Mouse (Mus musculus): ENCODE measurements around the gene Zxdc. TPM values are rescaled to one million over a fixed set of nuclear protein-coding genes. Genes with fewer than 3 reads are reported as not detected.
A peak's percentile ranks its signal among the peaks of the same experiment; 100 is the strongest.

The Zxdc gene
- total and polyA plus RNA-seq, 2 experiments: 9.1 to 9.8 TPM

GRCm38 (mm10) chr6:90327670-90328069 is 41.6 kb upstream of the Zxdc start:
- Histone ChIP-seq H3K4me1 (ENCODE audit: control insufficient read depth, insufficient read depth, low read length) (peaks cover 19% of the 10 kb centered on the region), H3K27me3 (ENCODE audit: control insufficient read depth, insufficient read depth, low read length) (no peaks in the 10 kb centered on the region), H3K9ac (ENCODE audit: low read depth, low read length) (no peak overlapping the region), H3K36me3 (ENCODE audit: control insufficient read depth, insufficient read depth, low read length) (no peaks in the 10 kb centered on the region), H3K4me3 (ENCODE audit: insufficient read depth, low read depth, low read length) (no peak overlapping the region), H3K27ac (replicated peaks; ENCODE audit: insufficient read depth, low read depth, low read length) (no peak overlapping the region), H3K79me2 (ENCODE audit: control insufficient read depth, insufficient read depth, low read length) (peaks cover 12% of the 10 kb centered on the region)
- DNase-seq (ENCODE audit: extremely low read depth, low read depth, low spot score): no peak
- TF ChIP-seq CTCF (IDR thresholded peaks at IDR 0.05; ENCODE audit: low read depth, low read length) (peak; percentile 30; the same call in 1 of the 2 replicates), POLR2A (IDR thresholded peaks at IDR 0.05; ENCODE audit: extremely low read depth, insufficient read depth, low read length) (no peak)
- 12% methylated on average over 6 of the region's 6 CpGs for WGBS

DNA sequence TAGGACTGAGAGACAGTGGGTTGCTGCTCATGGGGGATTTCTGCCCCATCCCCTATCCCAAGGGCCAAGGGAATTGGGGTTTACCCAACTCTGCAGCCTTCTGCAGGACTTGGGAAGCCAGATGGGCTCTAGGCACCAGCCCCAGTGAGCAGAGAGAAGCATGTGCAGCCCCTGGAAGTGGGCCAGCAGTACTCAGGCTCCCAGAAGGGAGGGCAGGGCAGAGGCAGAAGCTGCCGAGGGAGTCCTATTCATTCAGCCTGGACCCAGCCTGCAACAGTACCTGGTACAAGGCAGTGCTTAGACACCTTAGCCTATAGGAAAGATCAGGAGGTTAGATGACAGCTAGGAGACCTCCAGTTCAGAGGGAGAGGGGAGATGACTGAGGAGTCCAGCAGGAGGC is 39.3 kb upstream of the Zxdc start:
- TF ChIP-seq CTCF (IDR thresholded peaks at IDR 0.05; ENCODE audit: low read depth, low read length) (no peak), POLR2A (IDR thresholded peaks at IDR 0.05; ENCODE audit: extremely low read depth, insufficient read depth, low read length) (no peak)
- H3K79me2 ChIP-seq (ENCODE audit: control insufficient read depth, insufficient read depth, low read length): peaks cover 11% of the 10 kb centered on the region; the same call in 1 of the 2 replicates
- no peak overlapping the region for H3K27ac ChIP-seq (replicated peaks; ENCODE audit: insufficient read depth, low read depth, low read length)
- no peaks in the 10 kb centered on the region for H3K36me3 ChIP-seq (ENCODE audit: control insufficient read depth, insufficient read depth, low read length)
- H3K27me3 ChIP-seq (ENCODE audit: control insufficient read depth, insufficient read depth, low read length): no peaks in the 10 kb centered on the region
- 7% methylated on average over 1 of the region's 1 CpGs for WGBS
- peaks cover 15% of the 10 kb centered on the region for H3K4me1 ChIP-seq (ENCODE audit: control insufficient read depth, insufficient read depth, low read length)
- H3K9ac ChIP-seq (ENCODE audit: low read depth, low read length): no peak overlapping the region
- no peak for DNase-seq (ENCODE audit: extremely low read depth, low read depth, low spot score)
- no peak overlapping the region for H3K4me3 ChIP-seq (ENCODE audit: insufficient read depth, low read depth, low read length)

- Histone ChIP-seq H3K27me3 (ENCODE audit: control insufficient read depth, insufficient read depth, low read length) (no peaks in the 10 kb centered on the region), H3K36me3 (ENCODE audit: control insufficient read depth, insufficient read depth, low read length) (no peaks in the 10 kb centered on the region), H3K79me2 (ENCODE audit: control insufficient read depth, insufficient read depth, low read length) (peaks cover 11% of the 10 kb centered on the region; the same call in 1 of the 2 replicates), H3K4me3 (ENCODE audit: insufficient read depth, low read depth, low read length) (peak within 1 kb of the TSS; percentile 75), H3K4me1 (ENCODE audit: control insufficient read depth, insufficient read depth, low read length) (peaks cover 18% of the 10 kb centered on the region), H3K27ac (replicated peaks; ENCODE audit: insufficient read depth, low read depth, low read length) (peak within 1 kb of the TSS; percentile 89), H3K9ac (ENCODE audit: low read depth, low read length) (peak within 1 kb of the TSS; percentile 76)
- 25% methylated on average over 7 of the region's 7 CpGs for WGBS
- TF ChIP-seq POLR2A (IDR thresholded peaks at IDR 0.05; ENCODE audit: extremely low read depth, insufficient read depth, low read length): 0 out of 2 replicates have a peak, but pooled peaks have one; percentile 31
- TF ChIP-seq CTCF (IDR thresholded peaks at IDR 0.05; ENCODE audit: low read depth, low read length): no peak
- peak; percentile 100 for DNase-seq (ENCODE audit: extremely low read depth, low read depth, low spot score)
Measured at GRCm38 (mm10) chr6:90332561-90333425, 36.5 kb upstream of the Zxdc start, which contains the start of gene Uroc1. TSS of gene Uroc1 (plus strand) at chr6:90333284.

DNA sequence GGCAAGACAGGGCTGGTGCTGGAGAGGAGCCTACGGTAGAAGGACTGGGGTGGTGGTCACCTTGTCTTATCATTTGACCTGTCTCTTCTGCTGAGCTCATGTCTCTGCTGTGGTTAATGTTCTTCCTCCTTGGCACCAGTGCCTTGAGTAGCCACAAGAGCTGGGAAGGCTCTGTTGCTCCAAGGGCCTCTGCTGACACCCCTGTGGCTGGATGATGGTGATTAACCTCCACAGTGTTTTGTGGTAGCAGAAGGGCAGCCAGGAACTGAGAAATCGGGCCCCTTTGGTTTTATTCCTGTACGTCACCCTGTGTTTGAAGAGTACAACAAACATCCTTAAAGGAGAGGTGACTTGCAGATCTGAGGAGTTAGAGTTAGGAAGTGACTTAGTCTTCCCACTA is 35.0 kb upstream of the Zxdc start:
- WGBS: 30% methylated on average over 3 of the region's 3 CpGs
- peak overlapping the region; percentile 76 for H3K9ac ChIP-seq (ENCODE audit: low read depth, low read length)
- peak overlapping the region; percentile 89 for H3K27ac ChIP-seq (replicated peaks; ENCODE audit: insufficient read depth, low read depth, low read length)
- peaks cover 6% of the 10 kb centered on the region for H3K36me3 ChIP-seq (ENCODE audit: control insufficient read depth, insufficient read depth, low read length)
- no peaks in the 10 kb centered on the region for H3K27me3 ChIP-seq (ENCODE audit: control insufficient read depth, insufficient read depth, low read length)
- H3K79me2 ChIP-seq (ENCODE audit: control insufficient read depth, insufficient read depth, low read length): peaks cover 11% of the 10 kb centered on the region; the same call in 1 of the 2 replicates
- TF ChIP-seq POLR2A (IDR thresholded peaks at IDR 0.05; ENCODE audit: extremely low read depth, insufficient read depth, low read length): no peak
- TF ChIP-seq CTCF (IDR thresholded peaks at IDR 0.05; ENCODE audit: low read depth, low read length): no peak
- peak; percentile 33 for DNase-seq (ENCODE audit: extremely low read depth, low read depth, low spot score)
- peak overlapping the region; percentile 75 for H3K4me3 ChIP-seq (ENCODE audit: insufficient read depth, low read depth, low read length)
- peaks cover 18% of the 10 kb centered on the region for H3K4me1 ChIP-seq (ENCODE audit: control insufficient read depth, insufficient read depth, low read length)

- 38% methylated on average over 2 of the region's 2 CpGs for WGBS
- Histone ChIP-seq H3K4me3 (ENCODE audit: insufficient read depth, low read depth, low read length) (no peak overlapping the region), H3K9ac (ENCODE audit: low read depth, low read length) (no peak overlapping the region), H3K36me3 (ENCODE audit: control insufficient read depth, insufficient read depth, low read length) (peaks cover 28% of the 10 kb centered on the region), H3K79me2 (ENCODE audit: control insufficient read depth, insufficient read depth, low read length) (no peaks in the 10 kb centered on the region), H3K27ac (replicated peaks; ENCODE audit: insufficient read depth, low read depth, low read length) (no peak overlapping the region), H3K4me1 (ENCODE audit: control insufficient read depth, insufficient read depth, low read length) (no peaks in the 10 kb centered on the region), H3K27me3 (ENCODE audit: control insufficient read depth, insufficient read depth, low read length) (no peaks in the 10 kb centered on the region)
- DNase-seq (ENCODE audit: extremely low read depth, low read depth, low spot score): no peak
- TF ChIP-seq POLR2A (IDR thresholded peaks at IDR 0.05; ENCODE audit: extremely low read depth, insufficient read depth, low read length): no peak
Measured at GRCm38 (mm10) chr6:90342343-90342742, 26.9 kb upstream of the Zxdc start.

DNA sequence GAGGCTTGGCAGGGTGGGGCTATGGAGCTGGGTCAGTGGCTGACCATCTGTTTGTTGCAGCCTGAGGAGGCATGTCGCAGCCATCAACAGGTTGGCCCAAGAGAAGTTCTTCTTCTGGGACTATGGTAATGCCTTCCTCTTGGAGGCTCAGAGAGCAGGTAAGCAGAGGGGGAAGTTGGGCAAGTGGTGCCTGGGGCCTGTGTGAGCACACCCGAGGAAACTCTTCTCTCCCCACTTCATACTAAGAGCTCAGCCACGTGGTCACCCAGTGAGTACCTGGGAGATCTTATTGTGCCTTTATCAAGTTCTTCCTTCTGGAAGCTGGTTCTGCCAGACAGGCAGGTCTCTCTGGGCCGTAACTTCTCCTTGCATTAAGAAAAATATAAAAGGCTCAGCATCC is 22.1 kb upstream of the Zxdc start:
- no peak for DNase-seq (ENCODE audit: extremely low read depth, low read depth, low spot score)
- H3K79me2 ChIP-seq (ENCODE audit: control insufficient read depth, insufficient read depth, low read length): no peaks in the 10 kb centered on the region
- TF ChIP-seq POLR2A (IDR thresholded peaks at IDR 0.05; ENCODE audit: extremely low read depth, insufficient read depth, low read length): no peak
- TF ChIP-seq CTCF (IDR thresholded peaks at IDR 0.05; ENCODE audit: low read depth, low read length): no peak

More for the DNA sequence above, 22.1 kb upstream of the Zxdc start:
- no peaks in the 10 kb centered on the region for H3K4me1 ChIP-seq (ENCODE audit: control insufficient read depth, insufficient read depth, low read length)
- no peak overlapping the region for H3K9ac ChIP-seq (ENCODE audit: low read depth, low read length)
- H3K27me3 ChIP-seq (ENCODE audit: control insufficient read depth, insufficient read depth, low read length): no peaks in the 10 kb centered on the region
- 86% methylated on average over 4 of the region's 4 CpGs for WGBS
- H3K4me3 ChIP-seq (ENCODE audit: insufficient read depth, low read depth, low read length): no peak overlapping the region
- no peak overlapping the region for H3K27ac ChIP-seq (replicated peaks; ENCODE audit: insufficient read depth, low read depth, low read length)
- peaks cover 26% of the 10 kb centered on the region for H3K36me3 ChIP-seq (ENCODE audit: control insufficient read depth, insufficient read depth, low read length)

All from liver, adult 2 months (tissue).